Mouse (Mus musculus) bone marrow macrophage, adult 2 months (primary cell): ENCODE data around the gene Agps. TPM values are rescaled to one million over a fixed set of nuclear protein-coding genes. Genes with fewer than 3 reads are reported as not detected.
A peak's percentile ranks its signal among the peaks of the same experiment; 100 is the strongest.

Source experiments
- H3K27ac ChIP-seq: 2 replicates; pipeline ENCODE4 v1.5.1; 2012; ENCODE audit warnings: low read depth, low read length; ENCODE audit not compliant: insufficient read depth
- H3K4me1 ChIP-seq: 2 replicates; pipeline ENCODE4 v1.6.1; 2012; ENCODE audit warnings: low read length; ENCODE audit not compliant: control insufficient read depth, insufficient read depth
- H3K4me3 ChIP-seq: 2 replicates; pipeline ENCODE4 v1.5.1; 2012; ENCODE audit warnings: mild to moderate bottlenecking, low read length, moderate library complexity; ENCODE audit not compliant: insufficient read depth
- CTCF ChIP-seq: IDR thresholded peaks from 2 replicates; pipeline ENCODE4 v1.5.1; 2012; ENCODE audit warnings: low read depth, mild to moderate bottlenecking, low read length, moderate library complexity
- POLR2A ChIP-seq: IDR thresholded peaks from 2 replicates; pipeline ENCODE4 v1.6.1; 2012; ENCODE audit warnings: mild to moderate bottlenecking, low read depth, low read length, borderline replicate concordance
- polyA plus RNA-seq: library from polyadenylated mRNA; stranded (reverse); fragments of >200 nt; gene quantifications from 2 replicates; pipeline ENCODE4 v1.2.4, GENCODE M21; 2012; ENCODE audit not compliant: missing spikeins, insufficient read depth, insufficient read length

Agps gene
- polyA plus RNA-seq, 1 experiment, result 36.1 TPM

DNA sequence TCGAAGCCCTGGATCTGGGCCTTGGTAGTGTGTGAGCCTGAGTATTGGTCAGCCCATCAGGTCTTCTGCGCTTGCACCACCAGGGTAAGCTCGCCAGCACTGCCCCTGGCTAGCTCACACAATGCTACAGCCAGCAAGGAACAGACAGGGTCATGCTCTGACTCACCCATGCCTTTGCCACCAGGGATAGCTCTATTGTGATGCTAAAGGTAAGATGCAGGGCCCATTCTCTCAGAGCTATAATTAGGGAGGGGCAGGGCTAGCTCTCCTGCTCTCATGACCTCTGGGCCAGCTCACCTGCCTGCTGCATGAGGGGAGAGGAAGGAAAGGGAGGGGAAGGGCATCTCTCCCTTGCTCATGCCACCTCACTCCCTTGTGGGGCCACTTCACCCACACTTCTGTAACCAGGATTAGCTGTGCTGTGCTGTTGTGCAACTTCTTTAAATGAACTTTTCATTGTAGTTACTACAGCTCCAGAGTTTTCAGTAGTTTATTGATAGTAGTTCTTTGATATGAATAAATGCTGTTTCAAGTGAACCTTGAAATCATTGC is 42.1 kb downstream of the Agps start:
- Histone ChIP-seq H3K27ac (no peak overlapping the region), H3K4me3 (no peak overlapping the region), H3K4me1 (peaks cover 5% of the 10 kb centered on the region)
- TF ChIP-seq CTCF, result no peak
- TF ChIP-seq POLR2A, result no peak

DNA sequence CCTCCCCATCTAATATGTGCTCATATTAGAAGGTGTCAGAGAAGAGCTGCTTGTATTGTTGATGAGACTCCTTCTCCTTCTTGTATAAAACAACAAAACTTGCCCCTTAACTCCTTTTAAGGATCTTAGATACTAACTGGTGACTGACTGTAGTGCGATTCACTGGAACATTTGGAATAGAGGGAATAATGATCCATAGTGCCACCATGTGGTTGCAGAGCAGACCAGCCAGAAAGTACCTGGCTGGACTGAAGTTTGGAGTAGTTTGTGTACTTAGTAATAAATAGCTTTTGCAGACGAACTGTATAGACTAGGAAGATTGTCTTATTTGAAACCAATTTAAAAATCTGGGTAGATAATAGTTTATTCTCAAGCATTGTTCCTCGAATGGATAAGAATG is 47.8 kb downstream of the Agps start:
- H3K4me1 ChIP-seq, result no peaks in the 10 kb centered on the region
- H3K4me3 ChIP-seq, result no peak overlapping the region
- no peak overlapping the region for H3K27ac ChIP-seq
- TF ChIP-seq POLR2A, result no peak
- TF ChIP-seq CTCF, result no peak

DNA sequence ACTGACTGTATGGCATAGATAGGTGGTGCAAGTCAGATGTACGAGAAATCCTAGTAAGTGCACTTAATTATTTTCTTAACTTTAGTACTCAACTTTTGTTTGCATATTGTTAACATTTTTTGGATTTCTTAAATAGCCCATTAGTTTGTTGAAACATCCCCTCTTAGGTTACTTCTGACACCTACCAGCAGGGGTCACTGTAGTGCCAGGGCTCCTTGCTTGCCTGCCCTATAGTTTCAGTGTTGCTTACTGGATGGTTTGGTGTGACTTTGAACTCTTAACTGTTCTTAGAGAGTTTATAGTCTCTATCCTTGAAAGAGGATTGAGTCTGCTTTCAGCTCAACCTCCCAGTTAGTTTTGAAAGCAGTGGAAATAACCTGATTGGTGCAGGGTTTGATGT is 51.6 kb downstream of the Agps start:
- Histone ChIP-seq H3K4me1 (no peaks in the 10 kb centered on the region), H3K27ac (no peak overlapping the region), H3K4me3 (no peak overlapping the region)
- TF ChIP-seq POLR2A (no peak), CTCF (peak; percentile 80)

DNA sequence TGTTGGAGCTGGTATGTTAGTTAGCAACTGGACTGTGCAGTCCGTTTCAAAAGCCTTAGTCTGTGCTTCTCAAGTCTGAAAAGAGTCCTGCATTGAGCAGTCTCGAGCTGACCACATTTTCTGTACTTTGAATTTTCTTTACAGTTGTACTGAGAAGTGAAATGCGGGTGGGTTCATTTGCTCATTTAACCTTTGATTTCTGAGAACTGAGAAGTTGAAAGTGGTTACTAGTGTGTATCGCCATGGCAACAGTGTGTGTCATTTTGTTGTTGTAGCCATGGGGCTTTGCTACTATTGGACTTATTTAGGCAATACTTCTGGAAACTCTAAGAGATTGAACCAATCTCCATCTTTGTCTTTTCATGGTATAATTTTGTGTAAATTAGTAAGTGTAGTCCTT is 60.0 kb downstream of the Agps start:
- Histone ChIP-seq H3K27ac (no peak overlapping the region), H3K4me3 (no peak overlapping the region), H3K4me1 (peaks cover 2% of the 10 kb centered on the region; the same call in 1 of the 2 replicates)
- TF ChIP-seq CTCF (no peak), POLR2A (no peak)

DNA sequence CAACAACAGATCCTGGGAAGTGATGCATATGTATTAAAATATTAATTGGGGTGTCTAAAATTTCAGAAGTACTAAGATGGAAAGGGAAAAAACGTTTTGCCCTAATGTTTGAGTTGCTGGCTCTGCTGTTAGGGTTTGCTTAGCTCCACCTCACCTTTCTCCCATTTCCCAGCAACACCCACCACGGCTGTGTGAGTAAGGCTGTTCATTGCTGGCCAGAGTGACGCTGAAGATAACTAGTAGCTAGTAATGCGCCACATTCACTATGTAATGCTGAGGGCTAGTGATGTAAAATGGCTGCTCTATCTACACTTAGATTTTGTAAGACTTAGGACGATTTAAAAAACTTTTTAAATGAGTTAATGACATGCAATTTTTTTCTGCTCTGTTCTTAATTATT is 63.7 kb downstream of the Agps start:
- TF ChIP-seq POLR2A, result no peak
- H3K4me1 ChIP-seq, result peaks cover 2% of the 10 kb centered on the region; the same call in 1 of the 2 replicates
- no peak overlapping the region for H3K27ac ChIP-seq
- no peak overlapping the region for H3K4me3 ChIP-seq

DNA sequence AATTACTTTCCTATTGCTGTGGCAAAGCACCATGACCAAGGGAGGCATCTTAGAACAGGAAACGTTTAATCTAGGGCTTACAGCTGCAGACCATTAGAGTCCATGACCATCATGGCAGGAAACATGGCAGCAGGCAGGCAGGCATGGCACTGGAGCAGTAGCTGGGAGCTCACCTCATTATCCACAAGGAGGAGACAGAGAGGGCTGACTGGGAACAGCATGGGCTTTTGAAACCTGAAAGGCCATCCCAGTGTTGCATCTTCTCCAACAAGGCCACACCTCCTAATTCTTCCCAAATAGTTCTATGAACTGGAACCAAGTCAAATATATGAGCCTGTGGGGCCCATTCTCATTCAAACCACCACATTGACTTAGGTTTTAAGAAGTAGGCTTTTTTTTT is 68.3 kb downstream of the Agps start:
- no peak overlapping the region for H3K4me3 ChIP-seq
- H3K27ac ChIP-seq, result no peak overlapping the region
- no peaks in the 10 kb centered on the region for H3K4me1 ChIP-seq
- TF ChIP-seq POLR2A (no peak), CTCF (no peak)

DNA sequence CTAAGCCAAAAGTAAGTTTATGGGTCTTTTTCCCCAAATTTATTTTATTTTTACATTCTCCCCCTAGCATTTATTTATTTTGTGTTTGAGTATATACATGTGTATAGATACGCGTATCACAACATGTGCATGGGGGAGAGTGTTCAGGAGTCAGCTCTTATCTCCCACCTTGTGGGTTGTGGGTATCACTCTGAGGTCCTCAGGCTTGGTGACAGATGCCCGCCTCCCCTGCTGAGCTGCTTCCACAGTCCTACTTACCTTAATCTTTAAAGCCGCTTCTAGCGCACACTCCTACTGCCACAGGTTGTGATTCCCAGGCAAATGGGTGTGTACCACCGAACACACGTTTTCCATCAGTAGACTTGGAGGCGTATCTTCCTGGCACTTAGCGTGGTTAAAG is 69.9 kb downstream of the Agps start:
- Histone ChIP-seq H3K4me3 (no peak overlapping the region), H3K27ac (no peak overlapping the region), H3K4me1 (peaks cover under 1% of the 10 kb centered on the region; the same call in 1 of the 2 replicates)
- no peak for TF ChIP-seq CTCF
- no peak for TF ChIP-seq POLR2A

DNA sequence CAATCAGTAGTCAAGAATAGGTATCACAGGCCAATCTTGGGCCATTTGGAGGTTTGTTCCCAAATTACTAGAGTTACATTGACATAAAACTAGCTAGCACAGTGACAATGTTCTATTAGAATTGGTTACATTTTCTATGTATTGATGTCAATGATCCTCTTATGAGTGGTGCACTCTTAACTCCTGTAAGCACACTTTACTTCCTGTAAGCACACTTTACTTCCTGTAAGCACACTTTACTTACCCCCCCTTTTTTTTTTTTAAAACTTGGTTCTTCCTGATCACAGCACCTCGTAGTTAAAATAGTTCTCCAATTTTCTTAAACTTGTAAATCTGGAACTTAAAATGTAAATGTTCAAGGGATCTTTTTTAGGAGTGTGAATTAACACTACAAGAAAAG is 75.2 kb downstream of the Agps start:
- TF ChIP-seq CTCF (no peak), POLR2A (no peak)
- Histone ChIP-seq H3K4me3 (no peak overlapping the region), H3K4me1 (peaks cover 2% of the 10 kb centered on the region; the same call in 1 of the 2 replicates), H3K27ac (no peak overlapping the region)

DNA sequence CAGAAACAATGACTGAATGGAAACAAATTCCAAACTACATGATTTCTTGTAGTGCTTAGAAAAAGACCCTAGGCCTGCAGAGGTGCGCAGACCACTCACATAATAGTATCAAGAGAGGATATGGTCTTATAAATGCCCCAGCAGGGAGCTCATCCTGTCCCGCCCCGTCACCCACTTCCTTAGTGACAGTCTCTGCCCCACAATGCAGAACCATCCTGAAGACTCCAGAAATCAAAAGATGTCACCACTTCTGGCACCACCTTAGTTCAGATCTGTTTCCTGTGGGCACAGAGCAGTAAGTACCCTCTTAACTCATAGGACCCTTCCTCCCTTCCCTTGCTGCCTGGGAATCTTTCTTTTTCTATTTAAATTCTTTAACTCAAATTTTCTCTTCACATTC is 83.1 kb downstream of the Agps start:
- no peak for TF ChIP-seq POLR2A
- H3K4me3 ChIP-seq, result no peak overlapping the region
- H3K27ac ChIP-seq, result no peak overlapping the region
- no peaks in the 10 kb centered on the region for H3K4me1 ChIP-seq

DNA sequence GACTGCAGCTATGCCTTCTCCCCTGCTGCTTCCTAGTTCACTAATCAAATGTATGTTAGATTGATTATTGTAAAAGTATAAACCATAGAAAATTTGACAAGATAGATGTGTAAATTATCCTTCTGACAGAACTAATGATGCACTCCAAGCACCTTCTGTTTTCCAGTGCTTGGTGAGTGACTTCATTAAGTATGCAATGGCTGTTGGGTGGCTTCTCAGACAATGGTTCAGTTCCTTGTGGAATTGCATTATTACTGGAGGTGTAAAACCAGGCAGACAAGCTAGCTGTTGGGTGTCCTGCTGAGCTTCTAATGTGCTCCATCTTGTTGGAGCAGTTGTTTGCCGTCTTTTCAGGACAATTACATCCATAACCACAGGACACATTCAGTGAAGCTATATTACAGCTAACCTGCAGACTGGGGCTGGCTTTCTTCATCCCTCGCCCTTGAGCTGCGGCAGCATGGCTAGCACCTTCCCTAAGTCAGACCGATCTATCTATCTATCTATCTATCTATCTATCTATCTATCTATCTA is 91.9 kb downstream of the Agps start:
- no peak overlapping the region for H3K27ac ChIP-seq
- TF ChIP-seq POLR2A, result no peak
- H3K4me3 ChIP-seq, result no peak overlapping the region
- peaks cover 9% of the 10 kb centered on the region for H3K4me1 ChIP-seq

DNA sequence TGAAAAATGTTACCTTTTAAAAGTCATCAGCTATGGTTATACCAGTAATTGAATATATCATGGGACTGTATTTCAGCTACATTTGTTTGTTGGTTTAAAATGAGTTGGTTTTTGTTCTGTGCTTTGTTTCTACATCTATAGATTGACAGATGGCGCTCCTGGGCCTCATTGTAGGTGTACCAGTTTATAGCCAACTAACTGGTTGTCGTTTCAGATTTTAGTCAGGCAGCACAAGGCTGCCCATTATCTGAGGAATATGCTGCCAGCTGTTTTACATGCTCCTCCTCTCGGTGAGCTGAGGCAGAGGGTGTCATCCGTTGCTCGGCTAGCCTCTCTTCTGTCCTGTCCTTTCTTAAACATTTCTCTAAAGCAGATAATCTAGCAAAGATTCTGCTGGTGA is 94.1 kb downstream of the Agps start:
- Histone ChIP-seq H3K27ac (no peak overlapping the region), H3K4me3 (no peak overlapping the region), H3K4me1 (peaks cover 9% of the 10 kb centered on the region)
- TF ChIP-seq POLR2A (no peak), CTCF (no peak)

DNA sequence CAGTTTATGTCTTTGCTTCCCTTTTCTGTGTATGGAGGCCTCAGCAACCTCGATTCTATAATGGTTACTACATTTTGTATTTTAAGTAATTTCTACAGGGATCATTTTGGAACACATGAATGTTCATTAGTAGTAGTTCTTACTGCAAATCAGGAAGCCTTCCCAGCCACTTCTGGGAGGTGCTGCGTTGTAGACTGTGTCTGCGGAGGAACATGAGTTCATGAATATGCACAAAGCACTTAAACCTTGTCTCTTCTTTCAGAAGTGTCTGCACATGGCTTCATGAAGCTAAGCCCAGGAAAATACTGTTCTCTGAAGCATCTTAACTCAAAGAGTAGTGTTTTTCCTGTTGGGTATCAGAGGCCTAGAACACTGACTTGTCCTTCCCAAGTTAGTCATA is 96.0 kb downstream of the Agps start:
- TF ChIP-seq POLR2A (no peak), CTCF (no peak)
- peaks cover 6% of the 10 kb centered on the region for H3K4me1 ChIP-seq
- no peak overlapping the region for H3K4me3 ChIP-seq
- no peak overlapping the region for H3K27ac ChIP-seq
